Mouse (Mus musculus) C2C12 (cell line): ENCODE results near the gene Smim1.

Experiments
- CTCF ChIP-seq: IDR thresholded peaks from one replicate; pipeline ENCODE4 v1.5.1; 2011; ENCODE audit not compliant: control insufficient read depth, insufficient read depth, insufficient read length
- USF1 ChIP-seq: IDR thresholded peaks from one replicate; pipeline ENCODE4 v1.6.1; 2011; ENCODE audit warnings: low read depth, mild to moderate bottlenecking, control low read depth, moderate library complexity

- no peak for TF ChIP-seq CTCF
- TF ChIP-seq USF1 = no peak
Observed at GRCm38 (mm10) chr4:154057696-154058095, 31.7 kb upstream of the Smim1 start.
